Mouse (Mus musculus) embryo, embryonic 11.5 days (tissue): ENCODE data around the gene Rhoa.

Experiments used
- DNase-seq: peaks from one replicate; pipeline ENCODE4 v3.0.0-alpha.2; 2012; ENCODE audit warnings: low read depth, low spot score

Gene Rhoa

DNA sequence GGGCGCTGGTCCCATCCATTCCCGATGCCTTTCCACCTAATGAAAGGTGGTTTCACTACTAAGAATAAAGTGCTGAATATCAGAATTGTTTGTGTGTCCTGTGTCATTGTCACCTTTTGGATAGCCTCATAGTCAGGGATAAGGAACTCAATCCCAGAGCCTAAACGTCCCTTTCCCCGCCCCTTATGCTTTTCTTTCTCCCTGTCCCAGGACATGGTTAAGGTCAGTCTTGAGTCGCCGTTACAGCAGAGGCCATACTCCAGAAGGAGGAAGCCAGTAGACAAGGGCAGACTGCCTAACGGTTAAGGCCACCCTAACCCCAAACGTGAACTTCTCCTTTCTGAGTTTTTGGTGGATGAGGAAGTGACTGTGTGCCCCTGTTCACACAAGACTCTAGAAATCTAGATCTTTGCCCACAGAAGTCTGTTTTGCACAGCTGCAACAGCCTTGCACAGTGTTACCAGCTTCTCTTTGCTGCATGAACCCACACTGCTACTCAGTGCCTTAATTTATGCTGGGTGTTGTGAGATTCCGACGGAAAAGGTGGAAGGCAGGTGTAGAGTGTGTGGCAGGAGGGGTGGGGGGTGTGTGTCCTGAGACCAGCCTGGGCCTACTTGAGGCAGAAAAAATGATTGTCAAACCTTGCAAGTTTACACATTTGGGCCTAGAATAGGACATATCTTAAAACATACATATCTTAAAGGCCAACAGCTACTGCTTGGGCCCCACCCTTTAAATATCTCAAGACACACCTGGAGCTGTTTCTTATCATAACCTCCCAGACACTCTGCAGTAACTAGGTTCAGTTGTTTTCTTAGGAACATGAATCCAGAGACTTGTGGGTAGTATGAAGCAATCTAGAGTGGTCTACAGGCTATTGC is 34.6 kb downstream of the Rhoa start:
- no peak for DNase-seq

GRCm38 (mm10) chr9:108341139-108341475 is 35.2 kb downstream of the Rhoa start:
- DNase-seq: no peak

- DNase-seq: no peak
Observed at GRCm38 (mm10) chr9:108341801-108342200, 35.9 kb downstream of the Rhoa start.

- no peak for DNase-seq
Observed at GRCm38 (mm10) chr9:108342301-108342831, 36.4 kb downstream of the Rhoa start.

GRCm38 (mm10) chr9:108343331-108343730 is 37.4 kb downstream of the Rhoa start:
- no peak for DNase-seq

DNA sequence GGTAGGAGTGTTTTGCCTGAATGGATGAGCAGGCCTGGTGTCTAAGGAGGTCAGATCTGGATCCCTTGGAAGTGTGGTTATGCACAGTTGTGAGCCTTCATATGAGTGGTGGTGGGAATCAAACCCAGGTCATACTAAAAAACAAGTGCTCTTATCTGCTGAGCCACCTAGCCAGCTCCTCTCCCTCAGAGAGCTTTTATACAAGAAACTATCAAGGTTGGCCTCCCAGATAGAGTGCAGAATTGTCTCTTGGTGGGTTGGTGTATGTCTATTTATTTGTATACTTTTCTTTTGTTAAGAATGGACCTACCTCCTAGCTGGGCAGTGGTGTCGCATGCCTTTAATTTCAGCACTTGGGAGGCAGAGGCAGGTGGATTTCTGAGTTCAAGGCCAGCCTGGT is 37.9 kb downstream of the Rhoa start:
- DNase-seq: no peak

- DNase-seq: no peak
Observed at GRCm38 (mm10) chr9:108344471-108344870, 38.5 kb downstream of the Rhoa start.

GRCm38 (mm10) chr9:108347024-108347423 is 41.1 kb downstream of the Rhoa start:
- no peak for DNase-seq

DNA sequence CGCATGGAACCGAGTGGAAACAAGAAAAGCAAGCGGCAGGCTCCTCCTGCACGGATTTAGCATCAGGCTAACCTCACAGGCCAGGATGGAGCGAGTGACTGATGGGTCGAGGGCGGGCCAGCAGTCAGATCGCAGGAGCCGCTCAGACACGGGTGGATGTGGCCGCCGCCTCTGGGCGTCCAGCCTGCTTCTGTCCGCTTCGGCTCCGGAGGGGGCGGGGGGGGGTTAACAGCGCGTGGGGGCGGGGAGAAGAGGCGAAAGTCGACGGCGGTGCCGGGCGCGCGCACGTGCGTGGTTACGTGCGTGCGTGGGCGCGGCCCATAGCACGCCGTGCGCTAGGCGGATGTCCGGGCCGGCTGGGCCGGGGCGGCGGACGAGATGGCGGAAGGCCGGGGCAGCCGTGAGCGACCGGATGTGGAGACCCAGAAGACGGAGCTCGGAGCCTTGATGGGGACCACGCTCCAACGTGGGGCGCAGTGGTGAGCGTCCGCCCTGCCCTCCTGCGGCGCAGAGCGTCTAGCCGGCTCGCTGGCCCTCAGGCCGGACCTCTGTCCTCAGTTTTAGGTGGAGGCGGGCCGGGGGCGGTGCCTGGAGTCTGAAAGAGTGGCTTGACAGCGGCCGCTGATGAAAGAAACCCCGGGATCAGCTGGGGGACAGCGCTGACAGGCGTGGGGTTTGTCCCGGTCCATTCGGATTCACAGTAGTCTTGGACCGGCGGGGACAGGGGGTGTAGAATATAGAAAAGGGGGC is 41.8 kb downstream of the Rhoa start, which contains the start of gene Usp4:
Gene Usp4, plus strand, starts transcription at position 314 of the 750 bp plus-strand sequence.
- peak; percentile 82 for DNase-seq

- no peak for DNase-seq
Observed at GRCm38 (mm10) chr9:108348290-108348680, 42.4 kb downstream of the Rhoa start.

DNA sequence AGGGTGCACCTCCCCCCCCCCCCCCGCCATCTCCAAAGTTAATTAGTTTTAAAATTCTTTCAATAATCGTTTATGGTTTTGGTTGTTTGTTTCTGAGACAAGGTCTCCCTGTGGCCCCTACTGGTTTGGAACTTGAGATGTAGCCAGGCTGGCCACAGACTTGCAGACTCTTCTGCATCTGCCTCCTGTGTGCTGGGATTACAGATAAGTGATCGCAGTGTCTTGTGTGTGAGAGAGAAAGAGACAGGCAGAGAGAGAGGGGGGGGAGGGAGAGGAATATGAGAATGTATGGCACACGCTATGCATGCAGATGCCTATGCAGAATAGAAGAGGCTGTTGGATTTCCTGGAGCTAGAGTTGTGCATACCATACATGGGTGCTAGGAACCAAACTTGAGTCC is 43.8 kb downstream of the Rhoa start:
- DNase-seq: no peak

DNA sequence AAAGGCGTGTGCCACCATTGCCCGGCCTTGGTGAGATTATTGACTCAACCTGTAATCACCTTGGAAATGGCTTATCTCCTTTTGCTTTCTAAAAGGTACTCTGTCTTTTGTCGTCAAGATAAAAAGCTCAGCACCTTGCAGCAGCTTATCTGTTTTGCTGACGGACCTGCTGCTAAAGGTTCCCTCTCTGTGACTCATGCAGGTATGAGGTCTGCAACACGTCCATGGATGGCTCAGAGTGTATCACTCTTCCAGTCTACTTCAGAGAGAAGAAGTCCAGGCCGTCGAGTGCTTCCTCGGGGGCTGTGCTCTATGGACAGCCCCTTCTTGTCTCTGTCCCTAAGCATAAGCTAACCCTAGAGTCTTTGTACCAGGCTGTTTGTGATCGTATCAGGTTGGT is 72.3 kb downstream of the Rhoa start:
- no peak for DNase-seq

DNA sequence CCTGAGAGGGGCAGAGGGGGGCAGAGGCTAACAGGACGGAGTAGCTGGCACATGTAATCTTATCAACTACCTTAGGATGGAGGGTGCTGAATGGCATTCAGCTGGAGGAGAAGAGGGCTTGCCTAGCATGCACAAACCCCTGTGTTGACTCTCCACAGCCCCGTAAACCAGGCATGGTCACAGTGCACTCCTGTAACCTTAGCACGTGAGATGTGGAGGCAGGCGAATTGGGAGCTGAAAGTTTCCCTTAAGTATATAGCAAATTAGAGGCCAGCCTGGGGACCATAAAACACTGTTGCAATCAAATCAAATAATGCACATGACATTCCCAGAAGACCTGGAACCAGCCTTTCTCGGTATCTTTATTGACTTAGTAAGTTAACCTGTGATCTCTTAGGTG is 72.8 kb downstream of the Rhoa start:
- DNase-seq: no peak

DNA sequence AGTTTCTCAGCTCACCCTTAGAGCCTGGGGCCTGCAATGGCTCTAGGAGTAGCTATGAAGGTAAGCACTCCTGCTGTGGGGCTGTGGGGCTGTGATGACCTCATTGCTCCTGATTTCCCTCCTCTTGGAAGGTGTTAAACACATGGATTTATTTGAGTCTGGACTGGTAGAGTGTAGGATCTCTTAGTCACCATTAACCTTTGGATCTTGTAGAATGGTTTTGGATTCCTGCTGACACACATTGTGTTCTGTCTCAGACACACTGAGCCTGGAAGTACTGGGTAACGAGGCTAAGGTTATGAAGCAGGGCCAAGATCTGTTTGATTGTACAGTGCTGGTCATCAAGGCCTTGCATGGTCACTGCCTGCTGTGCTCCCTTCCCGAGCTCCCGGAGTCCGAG is 73.4 kb downstream of the Rhoa start:
- no peak for DNase-seq

- DNase-seq: no peak
Observed at GRCm38 (mm10) chr9:108381382-108381781, 75.5 kb downstream of the Rhoa start.

DNA sequence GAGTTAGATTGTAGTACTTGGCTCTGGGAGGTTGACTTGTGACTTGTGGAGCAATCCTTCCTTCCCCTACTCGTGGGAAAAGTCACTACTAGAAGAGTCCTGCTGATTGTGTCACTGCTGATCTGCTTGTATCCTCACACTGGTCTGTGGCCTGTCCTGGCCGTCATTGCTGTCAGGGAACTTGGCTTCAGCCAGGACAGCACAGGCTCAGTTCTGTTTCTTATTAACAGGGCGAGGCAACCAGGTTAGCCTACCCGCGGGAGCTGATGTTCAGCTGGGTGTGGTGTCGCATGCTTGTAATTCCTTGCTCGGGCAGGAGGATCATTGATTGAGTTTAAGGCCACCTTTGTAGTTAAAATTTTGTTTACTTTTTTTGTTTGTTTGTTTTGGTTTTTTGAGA is 79.1 kb downstream of the Rhoa start:
- DNase-seq: no peak

GRCm38 (mm10) chr9:108386816-108387215 is 80.9 kb downstream of the Rhoa start:
- no peak for DNase-seq
